Mouse (Mus musculus) hindbrain, postnatal 0 days (tissue): ENCODE measurements around the gene Kcnj11. TPM values are rescaled to one million over a fixed set of nuclear protein-coding genes. Genes with fewer than 3 reads are reported as not detected.

ENCODE experiments used
- ATAC-seq: fragments of 200-750 bp; cut with Nextera tagmentation; 2 replicates; pipeline ENCODE4 v1.8.0; 2017; ENCODE audit warnings: mild to moderate bottlenecking, moderate TSS enrichment, moderate library complexity
- DNase-seq: peaks from one replicate; pipeline ENCODE4 v3.0.0-alpha.2; 2015; ENCODE audit warnings: low spot score
- H3K27ac ChIP-seq: fragments of 300-500 bp; sonication (generic); 2 replicates; pipeline ENCODE4 v1.5.1; 2014; ENCODE audit warnings: mild to moderate bottlenecking
- H3K27me3 ChIP-seq: fragments of 300-500 bp; sonication (generic); 2 replicates; pipeline ENCODE4 v1.6.1; 2014; ENCODE audit warnings: low read length, mixed read lengths; ENCODE audit not compliant: insufficient read depth
- H3K36me3 ChIP-seq: fragments of 300-500 bp; sonication (generic); 2 replicates; pipeline ENCODE4 v1.6.1; 2014; ENCODE audit warnings: low read length, mixed read lengths; ENCODE audit not compliant: insufficient read depth
- H3K4me1 ChIP-seq: fragments of 300-500 bp; sonication (generic); 2 replicates; pipeline ENCODE4 v1.6.1; 2014; ENCODE audit warnings: antibody characterized with exemption, low read length, mixed read lengths; ENCODE audit not compliant: insufficient read depth
- H3K4me2 ChIP-seq: fragments of 300-500 bp; sonication (generic); 2 replicates; pipeline ENCODE4 v1.6.1; 2014; ENCODE audit warnings: low read depth, mild to moderate bottlenecking, low read length, moderate library complexity, mixed read lengths
- H3K4me3 ChIP-seq: fragments of 300-500 bp; sonication (generic); 2 replicates; pipeline ENCODE4 v1.5.1; 2014; ENCODE audit warnings: low read length
- H3K9ac ChIP-seq: fragments of 300-500 bp; sonication (generic); replicated peaks from 2 replicates; pipeline ENCODE4 v1.6.1; 2014; ENCODE audit warnings: mild to moderate bottlenecking, low read length, moderate library complexity, mixed read lengths
- H3K9me3 ChIP-seq: fragments of 300-500 bp; sonication (generic); 2 replicates; pipeline ENCODE4 v1.6.1; 2016; ENCODE audit warnings: low read length, mixed read lengths
- CTCF ChIP-seq: IDR thresholded peaks from 2 replicates; pipeline ENCODE4 v1.5.1; 2016; ENCODE audit warnings: antibody characterized with exemption, control low read depth, low read depth
- WGBS: fragments of 180-500 bp; shearing (Covaris S2); extraction: QIAGEN DNeasy Blood & Tissue Kit; methylation state at CpG from one replicate; pipeline ENCODE4 v1.1.7; 2014; 5-methylcytosine and 5-hydroxymethylcytosine counted together
- polyA plus RNA-seq: library from polyadenylated mRNA; unstranded; fragments of >200 nt; fragmentation: Nextera tagmentation; extraction: Ambion mirVana; gene quantifications from 2 replicates; pipeline ENCODE4 v1.2.1, GENCODE M21; 2015
- total RNA-seq: library from RNA; depleted of rRNA; stranded (reverse); fragments of >200 nt; gene quantifications from 2 replicates; pipeline ENCODE4 v1.2.3, GENCODE M21; 2014; rRNA removed

Kcnj11 gene
- total RNA-seq, result 13.2 and 18.7 TPM in 2 replicates
- polyA plus RNA-seq, result 2.4 and 3.0 TPM in 2 replicates

- WGBS, result 1% methylated on average over 33 of the region's 34 CpGs
- H3K4me1 ChIP-seq, result peaks cover 32% of the 10 kb centered on the region
- ATAC-seq, result peak; percentile 84
These were observed at the start of gene Kcnj11 for GRCm38 (mm10) chr7:46100563-46100962. Gene Kcnj11 (minus strand): TSS chr7:46100764.

GRCm38 (mm10) chr7:46147417-46147816 lies 46.9 kb upstream of the Kcnj11 start:
- H3K27ac ChIP-seq, result no peak overlapping the region
- no peaks in the 10 kb centered on the region for H3K9me3 ChIP-seq
- WGBS, result 83% methylated on average over 7 of the region's 7 CpGs
- H3K36me3 ChIP-seq, result no peaks in the 10 kb centered on the region
- H3K4me3 ChIP-seq, result no peak overlapping the region
- H3K4me1 ChIP-seq, result no peaks in the 10 kb centered on the region; the same call in 1 of the 2 replicates
- H3K4me2 ChIP-seq, result no peak overlapping the region
- H3K27me3 ChIP-seq, result no peaks in the 10 kb centered on the region
- no peak for TF ChIP-seq CTCF
- DNase-seq (no peak), ATAC-seq (no peak)
- no peak overlapping the region for H3K9ac ChIP-seq

More at GRCm38 (mm10) chr7:46100563-46100962, at the start of gene Kcnj11:
- Histone ChIP-seq H3K4me3 (peak within 1 kb of the TSS; percentile 52), H3K9ac (peak within 1 kb of the TSS; percentile 63), H3K4me2 (peak within 1 kb of the TSS; percentile 62), H3K9me3 (no peaks in the 10 kb centered on the region), H3K27me3 (0 out of 2 replicates have a peak, but pooled peaks cover under 1% of the 10 kb centered on the region), H3K27ac (peak within 1 kb of the TSS; percentile 9; the same call in 1 of the 2 replicates), H3K36me3 (no peaks in the 10 kb centered on the region)
- peak; percentile 96 for DNase-seq
- TF ChIP-seq CTCF, result peak; percentile 80

- Histone ChIP-seq H3K9me3 (no peaks in the 10 kb centered on the region), H3K36me3 (no peaks in the 10 kb centered on the region), H3K4me2 (no peak overlapping the region), H3K9ac (no peak overlapping the region), H3K4me3 (no peak overlapping the region), H3K27ac (no peak overlapping the region; the same call in 1 of the 2 replicates), H3K27me3 (no peaks in the 10 kb centered on the region), H3K4me1 (no peaks in the 10 kb centered on the region; the same call in 1 of the 2 replicates)
- WGBS, result 47% methylated on average over 7 of the region's 7 CpGs
- no peak for DNase-seq
- no peak for ATAC-seq
- TF ChIP-seq CTCF, result no peak
These were observed 46.2 kb upstream of the Kcnj11 start for GRCm38 (mm10) chr7:46146675-46147308.

- no peaks in the 10 kb centered on the region for H3K27me3 ChIP-seq
- no peak overlapping the region for H3K9ac ChIP-seq
- peak; percentile 18; the same call in 1 of the 2 replicates for ATAC-seq
- no peak for TF ChIP-seq CTCF
- H3K36me3 ChIP-seq, result no peaks in the 10 kb centered on the region
- H3K4me1 ChIP-seq, result no peaks in the 10 kb centered on the region; the same call in 1 of the 2 replicates
- no peak overlapping the region for H3K4me2 ChIP-seq
- whole genome bisulfite sequencing, result 42% methylated on average over 8 of the region's 8 CpGs
- peak overlapping the region; percentile 42; the same call in 1 of the 2 replicates for H3K27ac ChIP-seq
- DNase-seq, result peak; percentile 39
- H3K4me3 ChIP-seq, result no peak overlapping the region
- no peaks in the 10 kb centered on the region for H3K9me3 ChIP-seq
These were observed 43.5 kb upstream of the Kcnj11 start for GRCm38 (mm10) chr7:46144061-46144460.

- Histone ChIP-seq H3K9me3 (no peaks in the 10 kb centered on the region), H3K4me1 (no peaks in the 10 kb centered on the region), H3K36me3 (no peaks in the 10 kb centered on the region), H3K4me3 (no peak overlapping the region), H3K9ac (no peak overlapping the region), H3K27ac (no peak overlapping the region), H3K27me3 (no peaks in the 10 kb centered on the region), H3K4me2 (no peak overlapping the region)
- 47% methylated on average over 6 of the region's 7 CpGs for WGBS
- ATAC-seq (no peak), DNase-seq (no peak)
- TF ChIP-seq CTCF, result no peak
These were observed 37.9 kb upstream of the Kcnj11 start for GRCm38 (mm10) chr7:46138329-46138930.

GRCm38 (mm10) chr7:46133858-46134257 lies 33.3 kb upstream of the Kcnj11 start:
- DNase-seq, result no peak
- H3K4me2 ChIP-seq, result no peak overlapping the region
- H3K4me1 ChIP-seq, result no peaks in the 10 kb centered on the region
- no peaks in the 10 kb centered on the region for H3K27me3 ChIP-seq
- no peaks in the 10 kb centered on the region for H3K9me3 ChIP-seq
- 0 out of 2 replicates have a peak, but pooled peaks have one; percentile 6 for TF ChIP-seq CTCF
- ATAC-seq, result no peak
- H3K36me3 ChIP-seq, result no peaks in the 10 kb centered on the region
- H3K4me3 ChIP-seq, result no peak overlapping the region
- WGBS, result 47% methylated on average over 7 of the region's 7 CpGs
- no peak overlapping the region for H3K9ac ChIP-seq
- H3K27ac ChIP-seq, result no peak overlapping the region
